Mouse (Mus musculus): ENCODE measurements at regions not wholly inside any gene's neighbourhood (a gene's known extent, or its start where the extent isn't known, plus 50 kb on each side); places are given as distances from the start of the nearest gene placed in this dataset. TPM values are rescaled to one million over a fixed set of nuclear protein-coding genes. Genes with fewer than 3 reads are reported as not detected.

DNA sequence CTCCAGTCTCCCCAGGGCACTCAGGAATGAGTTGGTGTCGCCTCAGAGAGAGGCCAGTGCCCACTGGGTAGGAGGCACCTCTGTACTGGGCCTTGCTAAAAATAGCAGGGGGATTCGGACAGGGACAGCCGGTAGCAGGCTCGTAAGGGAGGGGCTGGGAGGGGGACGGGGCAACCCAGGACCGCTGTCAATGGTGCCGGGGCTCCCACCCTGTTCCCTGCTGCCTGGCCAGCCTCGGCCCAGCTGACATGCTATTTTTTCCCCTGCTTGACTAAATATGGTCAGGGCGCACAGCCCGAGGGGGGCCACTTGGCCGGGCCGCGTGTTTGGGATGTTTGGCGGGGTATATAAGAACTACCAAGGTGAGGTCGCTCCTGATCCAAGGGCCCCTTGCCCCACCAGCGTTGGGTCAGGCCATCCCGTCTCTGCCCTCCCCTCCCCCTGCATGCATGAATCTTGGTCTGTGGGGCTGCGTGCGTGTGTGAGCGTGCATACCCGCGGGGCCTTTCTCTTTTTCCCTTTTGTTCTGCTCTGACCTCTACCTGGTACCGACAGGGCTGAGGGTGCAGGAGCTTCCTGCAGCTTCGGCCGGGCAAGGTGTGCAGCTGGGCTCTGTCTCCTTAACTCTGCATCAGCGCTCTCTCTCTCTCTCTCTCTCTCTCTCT is 50.9 kb upstream of the Gata5 start:
- peak overlapping the region; percentile 65 for H3K4me3 ChIP-seq
- no peaks in the 10 kb centered on the region for H3K9me3 ChIP-seq
- peaks cover 74% of the 10 kb centered on the region for H3K27me3 ChIP-seq (replicated peaks; ENCODE audit: low read depth, poor library complexity, severe bottlenecking)
- peaks cover 18% of the 10 kb centered on the region for H3K4me1 ChIP-seq
- DNase-seq (ENCODE audit: low spot score), result peak; percentile 58
- no peaks in the 10 kb centered on the region for H3K36me3 ChIP-seq (replicated peaks)
- WGBS, result 3% methylated on average over 26 of the region's 26 CpGs
- H3K27ac ChIP-seq (replicated peaks), result peak overlapping the region; percentile 36; the same call in 1 of the 2 replicates

Small RNA genes in the stretch of these regions (microRNA-seq; reads per million reads assigned to microRNA genes)
- gene Mir133a-2 (not detected), gene Mir1a-1 (not detected)
